Mouse (Mus musculus) CH12.LX (cell line): ENCODE measurements at regions not wholly inside any gene's neighbourhood (a gene's known extent, or its start where the extent isn't known, plus 50 kb on each side); places are given as distances from the start of the nearest gene placed in this dataset.

ENCODE experiments used
- BHLHE40 ChIP-seq: IDR thresholded peaks from 2 replicates; pipeline ENCODE4 v1.6.1; 2011; ENCODE audit warnings: mild to moderate bottlenecking, low read depth, low read length, improper control_type of control experiment
- CTCF ChIP-seq, 2 experiments: IDR thresholded peaks in 1 of 2; conservative IDR thresholded peaks in 1 of 2; 2 replicates each; pipeline ENCODE4 v1.5.1; 2011 to 2012; ENCODE audit warnings: low read depth in 2 of 2, low read length in 2 of 2, improper control_type of control experiment in 1 of 2, inconsistent platforms in 1 of 2, mild to moderate bottlenecking in 1 of 2, moderate library complexity in 1 of 2
- E2F4 ChIP-seq: IDR thresholded peaks from 2 replicates; pipeline ENCODE4 v1.6.1; 2011; ENCODE audit warnings: low read depth, low read length, improper control_type of control experiment; ENCODE audit not compliant: insufficient replicate concordance
- EP300 ChIP-seq: IDR thresholded peaks from 2 replicates; pipeline ENCODE4 v1.6.1; 2011; ENCODE audit warnings: low read length, improper control_type of control experiment
- MAFK ChIP-seq: IDR thresholded peaks from 2 replicates; pipeline ENCODE4 v1.6.1; 2011; ENCODE audit warnings: low read length, improper control_type of control experiment; ENCODE audit not compliant: insufficient replicate concordance
- MAZ ChIP-seq: IDR thresholded peaks from 2 replicates; pipeline ENCODE4 v1.6.1; 2012; ENCODE audit warnings: low read depth, mild to moderate bottlenecking, inconsistent platforms, low read length, improper control_type of control experiment, moderate library complexity
- MXI1 ChIP-seq: IDR thresholded peaks from 2 replicates; pipeline ENCODE4 v1.6.1; 2011; ENCODE audit warnings: mild to moderate bottlenecking, low read depth, low read length, improper control_type of control experiment
- POLR2A ChIP-seq: IDR thresholded peaks from 2 replicates; pipeline ENCODE4 v1.6.1; 2011; ENCODE audit warnings: low read depth, mild to moderate bottlenecking, improper control_type of control experiment, low read length
- RCOR1 ChIP-seq: conservative IDR thresholded peaks from 2 replicates; pipeline ENCODE4 v1.6.1; 2012; ENCODE audit warnings: low read depth, mild to moderate bottlenecking, inconsistent platforms, low read length, improper control_type of control experiment
- TCF12 ChIP-seq: IDR thresholded peaks from 2 replicates; pipeline ENCODE4 v1.6.1; 2014; ENCODE audit warnings: low read depth, mild to moderate bottlenecking, inconsistent platforms, low read length, improper control_type of control experiment
- UBTF ChIP-seq: IDR thresholded peaks from 2 replicates; pipeline ENCODE4 v1.6.1; 2012; ENCODE audit warnings: low read depth, mild to moderate bottlenecking, inconsistent platforms, low read length, improper control_type of control experiment, moderate library complexity
- USF1 ChIP-seq: IDR thresholded peaks from 2 replicates; pipeline ENCODE4 v1.6.1; 2014; ENCODE audit warnings: low read depth, mild to moderate bottlenecking, inconsistent platforms, low read length, improper control_type of control experiment
- ZMIZ1 ChIP-seq: IDR thresholded peaks from 2 replicates; pipeline ENCODE4 v1.6.1; 2012; ENCODE audit warnings: low read depth, mild to moderate bottlenecking, inconsistent platforms, low read length, improper control_type of control experiment

DNA sequence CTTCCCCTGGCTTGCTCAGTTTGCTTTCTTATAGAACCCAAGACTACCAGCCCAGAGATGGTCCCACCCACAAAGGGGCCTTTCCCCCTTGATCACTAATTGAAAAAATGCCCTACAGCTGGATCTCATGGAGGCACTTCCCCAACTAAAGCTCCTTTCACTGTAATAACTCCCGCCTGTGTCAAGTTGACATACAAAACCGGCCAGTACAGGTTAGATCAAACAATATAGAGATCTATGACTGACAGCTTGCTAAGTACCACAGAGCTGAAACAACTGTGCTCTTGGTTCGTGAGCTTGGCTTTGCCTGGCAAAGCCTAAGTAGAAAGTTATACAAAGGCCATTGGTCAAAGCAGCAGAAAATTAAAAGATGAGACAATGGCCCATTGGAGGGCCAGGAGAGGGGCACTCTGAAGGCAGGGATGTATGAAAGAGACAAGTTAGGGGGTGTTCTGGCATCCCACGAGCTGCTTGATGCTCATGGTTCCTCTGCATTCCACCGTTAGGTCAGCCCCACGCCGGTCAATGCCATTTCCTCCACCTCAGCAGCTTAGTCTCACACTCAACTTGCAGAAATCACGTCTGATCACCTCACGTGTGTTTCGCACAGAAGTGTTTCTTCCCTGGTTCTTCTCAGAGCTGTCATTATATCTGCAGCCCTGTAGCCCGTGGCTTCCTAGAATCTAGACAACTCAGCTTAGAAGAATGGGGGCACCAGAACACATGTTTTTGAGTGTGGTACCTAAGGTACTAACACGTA, 87.5 kb upstream of the Zfp648 start:
- TF ChIP-seq CTCF (conservative IDR thresholded peaks at IDR 0.05 in 1 of 2, IDR thresholded peaks at IDR 0.05 in 1 of 2; ENCODE audit: low read depth in 2 of 2, low read length in 2 of 2), result no peak
- no peak for TF ChIP-seq MAZ
- no peak for TF ChIP-seq USF1
- TF ChIP-seq POLR2A, result no peak
- TF ChIP-seq RCOR1, result no peak
- no peak for TF ChIP-seq MAFK
- TF ChIP-seq UBTF, result no peak
- no peak for TF ChIP-seq ZMIZ1
- TF ChIP-seq E2F4, result no peak
- TF ChIP-seq TCF12, result no peak
- no peak for TF ChIP-seq MXI1
- TF ChIP-seq EP300, result no peak
- no peak for TF ChIP-seq BHLHE40
